Mouse (Mus musculus) T-cell, adult 2 months (primary cell): ENCODE measurements around the gene Bicra.
A peak's percentile ranks its signal among the peaks of the same experiment; 100 is the strongest.

Source experiments
- DNase-seq: peaks from one replicate; pipeline ENCODE4 v3.0.0; 2022; ENCODE audit warnings: low spot score

Bicra gene

DNA sequence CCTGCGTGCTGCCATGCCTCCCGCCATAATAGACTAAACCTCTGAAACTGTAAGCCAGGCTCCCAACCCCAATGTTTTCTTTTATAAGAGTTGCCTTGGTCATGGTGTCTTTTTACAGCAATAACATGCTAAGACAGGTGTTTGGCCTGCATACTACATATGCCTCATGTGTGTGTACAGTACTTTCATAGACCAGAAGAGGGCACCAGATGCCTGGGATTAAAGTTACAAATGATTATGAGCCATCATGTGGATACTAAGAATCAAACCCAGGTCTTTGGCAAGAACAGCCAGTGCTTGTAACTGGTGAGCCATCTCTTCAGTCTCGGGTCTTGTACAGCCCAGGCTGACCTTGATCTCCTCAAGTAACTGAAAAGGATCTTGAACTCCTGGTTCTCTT lies 78.0 kb downstream of the Bicra start:
- no peak for DNase-seq

DNA sequence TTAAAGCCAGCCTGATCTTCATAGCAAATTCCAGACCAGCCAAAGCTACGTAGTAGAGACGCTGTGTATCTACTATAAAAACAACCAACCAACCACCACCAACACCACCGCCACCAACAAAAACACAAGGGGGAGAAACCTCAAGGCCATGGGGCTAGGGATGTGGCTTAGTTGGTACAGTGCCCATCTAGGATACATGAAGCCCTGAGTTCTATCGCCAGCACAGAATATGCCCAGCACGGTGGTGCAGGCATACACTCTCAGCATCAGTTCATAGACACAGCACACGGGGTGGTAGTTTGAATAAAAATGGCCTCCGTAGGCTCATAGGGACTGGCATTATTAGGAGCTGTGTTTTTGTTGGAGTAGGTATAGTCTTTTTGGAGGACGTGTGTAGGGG lies 79.4 kb downstream of the Bicra start:
- DNase-seq = no peak

DNA sequence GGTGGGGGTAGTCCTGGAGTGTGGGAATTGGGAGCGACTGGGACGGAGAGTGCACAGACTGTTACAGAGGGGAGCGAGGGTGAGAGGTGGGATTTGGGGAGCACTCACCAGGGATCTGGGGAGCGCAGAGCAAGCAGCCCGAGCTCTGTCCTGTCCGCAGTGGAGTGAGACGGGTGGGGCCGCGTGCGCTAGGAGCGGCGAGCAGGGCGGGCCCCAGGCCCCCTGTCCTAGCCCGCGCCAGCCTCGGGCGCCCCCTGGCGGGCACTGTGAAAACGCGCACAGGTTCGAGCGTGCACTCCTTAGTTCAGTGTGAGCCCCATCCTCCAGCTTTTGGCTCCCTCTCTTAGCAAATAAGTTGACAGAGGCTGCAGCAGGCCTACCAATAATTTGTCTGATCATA lies 80.4 kb downstream of the Bicra start, which contains the start of gene Ehd2:
Ehd2 (minus strand) TSS at position 256 of the 400 bp plus-strand sequence.
- DNase-seq = peak; percentile 58

DNA sequence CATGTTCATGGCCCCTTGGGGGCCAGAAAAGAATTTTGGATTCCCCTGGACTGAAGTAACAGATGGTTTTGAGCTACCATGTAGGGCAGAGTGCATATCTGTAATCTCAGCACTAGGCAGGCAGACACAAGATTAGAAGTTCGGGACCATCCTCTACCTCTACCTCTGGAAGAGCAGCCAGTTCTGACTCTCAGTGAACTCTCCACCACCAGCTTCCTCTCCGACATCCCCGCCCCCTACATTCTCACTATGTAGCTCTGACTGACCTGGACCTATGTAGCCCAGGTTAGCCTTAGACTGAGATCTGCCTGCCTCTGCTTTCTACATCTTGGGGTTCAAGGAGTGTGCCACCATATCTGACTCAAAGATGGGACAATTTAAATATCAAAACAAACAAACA lies 81.2 kb downstream of the Bicra start:
- DNase-seq = no peak

DNA sequence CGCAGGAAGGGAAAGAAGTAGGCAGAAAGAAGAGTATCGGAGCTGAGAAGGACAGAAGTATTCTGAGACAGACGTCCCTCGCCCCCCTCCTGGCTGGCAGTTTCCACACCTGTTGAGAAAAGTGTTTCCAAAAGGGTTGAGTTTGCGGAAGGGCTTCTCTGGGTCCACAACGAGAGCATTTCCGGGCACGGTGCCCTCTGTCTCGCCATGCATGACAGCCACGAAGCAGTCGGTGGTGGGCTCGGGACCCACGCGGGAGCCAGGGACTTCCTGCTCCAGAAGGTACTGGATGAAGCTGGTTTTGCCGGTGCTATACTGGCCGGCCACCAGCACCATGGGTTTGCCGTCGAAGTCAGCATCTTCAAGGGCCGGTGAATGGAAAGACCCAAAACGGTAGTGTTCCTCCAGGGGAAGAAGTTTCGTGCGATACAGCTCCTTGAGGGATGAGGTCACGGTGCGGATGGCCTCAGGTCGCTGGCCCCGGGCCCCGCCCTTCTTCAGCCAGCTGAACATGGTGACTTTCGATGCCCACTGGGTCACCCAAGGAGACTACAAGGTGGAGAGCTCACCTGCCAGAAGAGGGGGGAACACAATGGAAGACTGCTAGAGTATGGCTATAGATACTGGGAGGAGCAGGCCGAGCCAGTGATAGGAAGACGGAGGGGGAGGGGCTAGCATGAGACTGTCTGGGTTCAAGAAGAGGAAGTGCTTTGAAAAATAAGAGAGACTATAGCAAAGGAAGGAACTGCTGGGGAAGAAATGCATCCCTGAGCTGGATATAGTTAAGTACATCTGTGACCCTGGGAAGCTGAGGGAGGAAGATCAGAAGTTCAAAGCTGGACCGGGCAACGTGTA lies 83.7 kb downstream of the Bicra start:
- no peak for DNase-seq

DNA sequence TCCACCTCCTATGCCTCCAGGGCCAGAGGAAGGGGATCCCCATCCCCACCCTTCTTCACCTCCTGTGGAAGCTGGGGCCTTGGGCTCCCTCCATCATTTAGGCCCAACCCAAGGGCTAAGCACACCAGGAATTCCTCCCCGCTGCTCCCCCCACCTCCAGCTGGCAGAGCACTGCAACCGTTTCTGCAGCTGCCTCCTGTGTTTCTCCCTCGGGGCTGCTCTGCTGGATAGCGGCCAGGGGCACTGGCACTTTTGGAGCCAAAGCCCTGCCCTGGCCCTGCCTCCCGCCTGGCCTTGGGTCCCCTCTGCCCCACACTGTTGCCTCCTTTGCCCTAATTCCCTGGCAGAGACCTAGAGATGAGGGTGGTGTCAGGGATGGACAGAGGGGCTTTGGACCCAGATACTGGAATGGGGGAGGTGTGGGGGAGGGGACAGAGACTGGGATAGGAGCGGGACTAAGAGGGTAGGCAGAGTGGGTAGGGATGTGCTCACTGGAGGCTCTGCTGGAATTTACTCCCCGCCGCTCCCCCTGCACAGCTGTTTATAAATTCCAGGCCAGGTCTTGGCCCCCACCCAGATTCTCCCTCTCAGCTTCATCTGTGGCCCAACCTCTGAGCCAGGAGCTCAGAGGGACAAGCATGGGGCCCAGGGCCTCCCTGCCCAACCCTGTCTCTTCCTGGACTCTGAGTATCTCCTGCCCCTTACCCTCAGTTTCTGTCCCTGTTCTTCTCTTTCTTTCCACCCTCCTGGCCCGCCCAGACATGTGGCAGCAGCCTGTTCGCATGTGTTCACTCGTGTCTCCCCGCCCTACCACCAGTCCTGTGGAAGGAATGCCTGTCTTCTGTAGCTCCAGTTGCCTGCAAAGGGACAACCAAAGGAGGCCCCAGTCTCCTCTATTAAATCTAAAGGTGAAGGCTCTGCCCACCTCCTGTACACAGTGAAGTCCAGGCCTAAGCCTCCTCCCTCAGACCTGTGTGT lies 85.1 kb downstream of the Bicra start:
- no peak for DNase-seq

DNA sequence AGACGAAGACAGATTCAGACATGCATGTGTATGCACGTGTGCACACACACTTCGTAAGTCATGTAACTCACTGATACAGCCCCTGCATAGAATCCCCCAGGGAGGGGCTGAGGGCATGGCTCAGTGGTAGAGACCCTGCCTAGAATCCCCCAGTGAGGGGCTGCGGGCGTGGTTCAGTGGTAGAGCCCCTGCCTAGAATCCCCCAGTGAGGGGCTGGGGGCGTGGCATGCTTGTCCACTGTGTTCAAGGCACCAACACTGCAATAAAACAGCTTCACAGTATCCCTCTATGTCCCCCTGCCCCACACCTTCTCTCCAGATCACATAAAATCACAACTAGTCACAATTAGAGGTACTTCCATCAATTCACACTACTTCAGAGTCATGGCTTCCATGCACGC lies 85.9 kb downstream of the Bicra start:
- DNase-seq = no peak

DNA sequence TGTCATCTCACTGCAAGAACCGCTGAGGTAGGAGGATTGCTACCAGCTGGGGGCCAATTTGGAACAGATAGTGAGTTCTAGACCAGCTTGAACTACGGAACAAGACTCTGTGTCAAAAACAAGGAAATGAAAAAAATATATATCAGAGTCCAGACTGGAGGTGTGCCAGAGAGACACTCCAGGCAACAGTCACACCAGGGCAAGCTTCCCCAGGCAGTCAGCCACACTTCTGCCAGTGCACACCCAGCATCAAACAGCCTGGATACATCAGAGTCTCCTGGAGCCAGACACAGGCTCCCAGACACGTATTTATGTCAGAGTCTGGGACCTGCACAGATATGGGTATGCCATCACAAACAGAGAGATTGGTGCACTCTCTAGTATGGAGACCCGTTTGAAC lies 86.5 kb downstream of the Bicra start:
- no peak for DNase-seq

DNA sequence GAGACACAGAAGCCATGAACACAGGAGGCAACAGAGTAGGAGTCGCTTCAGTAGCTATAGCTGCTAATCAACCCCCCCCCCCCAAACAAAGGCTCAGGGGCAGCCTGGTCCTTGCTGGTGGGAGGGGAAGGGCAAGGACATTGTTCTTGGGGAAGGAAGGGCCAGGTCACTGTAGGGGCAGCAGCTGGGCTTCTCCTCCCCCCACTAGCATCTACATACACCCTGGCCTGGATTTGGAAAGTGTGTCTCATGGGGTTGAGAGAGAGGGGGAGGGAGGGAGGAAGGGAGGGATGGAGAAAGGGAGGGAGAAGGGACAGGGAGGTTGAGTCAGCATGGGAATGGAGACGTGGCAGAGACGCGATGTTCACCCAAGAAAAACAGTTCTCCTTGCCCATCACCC lies 87.0 kb downstream of the Bicra start:
- DNase-seq = no peak

DNA sequence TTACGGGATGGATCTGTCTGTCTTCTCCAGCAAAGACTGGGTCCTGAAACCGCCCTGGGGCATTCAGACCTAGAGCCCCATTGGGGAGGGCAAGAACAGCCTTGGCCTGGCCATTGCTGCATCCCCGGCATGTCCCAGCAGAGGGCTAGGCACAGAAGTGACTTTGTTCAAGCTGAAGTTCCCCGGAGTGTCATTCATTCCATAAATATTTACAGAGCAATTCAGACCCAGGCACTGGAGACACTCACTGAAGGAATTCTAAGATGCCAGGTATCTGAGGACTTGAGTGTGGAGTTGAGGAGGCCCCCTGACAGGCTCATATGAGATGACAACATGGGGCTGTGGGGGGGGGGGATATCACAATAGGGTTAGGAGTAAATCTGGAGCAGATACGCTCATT lies 91.6 kb downstream of the Bicra start:
- no peak for DNase-seq

DNA sequence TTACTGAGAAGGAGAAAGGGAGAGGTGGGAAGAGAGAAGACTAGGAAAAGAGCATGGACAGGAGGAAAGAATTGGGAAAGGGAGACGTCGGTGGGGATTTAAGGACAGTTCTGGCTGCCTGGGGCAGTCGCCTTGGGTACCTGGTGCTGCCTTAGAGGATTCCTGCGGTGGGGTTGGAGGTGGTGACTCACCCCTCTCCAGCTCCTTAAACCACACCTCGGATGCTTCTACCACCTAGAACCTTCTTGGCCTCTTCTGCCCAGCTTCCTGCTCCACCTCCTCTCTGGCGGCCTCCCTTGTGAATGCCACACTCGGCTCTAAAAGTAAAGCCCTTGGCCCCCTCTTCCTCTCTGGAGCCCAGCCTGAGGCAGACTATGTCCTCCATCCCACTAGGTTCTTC lies 92.2 kb downstream of the Bicra start:
- peak; percentile 15 for DNase-seq

DNA sequence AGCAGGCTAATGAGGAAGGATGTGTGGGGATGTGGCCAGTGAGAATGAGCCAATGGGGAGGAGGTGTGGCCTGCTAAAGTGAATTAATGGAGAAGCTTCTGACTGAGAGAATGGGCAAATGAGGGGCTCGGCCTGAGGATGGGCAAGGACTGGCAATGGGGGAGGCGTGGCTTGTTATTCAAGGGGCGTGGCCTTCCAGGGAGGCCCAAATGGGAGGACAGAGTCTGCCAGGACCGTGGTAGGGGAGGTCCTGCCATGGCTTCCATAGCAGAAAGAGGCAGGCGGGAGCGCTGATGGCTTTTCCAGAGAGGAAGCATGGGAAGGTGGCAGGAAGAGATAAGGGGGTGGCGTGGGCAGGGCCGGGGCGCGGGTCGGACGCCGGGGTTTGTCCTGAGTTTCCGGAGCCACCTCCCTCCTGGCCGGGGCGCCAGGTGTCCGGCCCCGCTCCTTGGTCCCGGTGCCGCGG lies 92.7 kb downstream of the Bicra start:
- no peak for DNase-seq

DNA sequence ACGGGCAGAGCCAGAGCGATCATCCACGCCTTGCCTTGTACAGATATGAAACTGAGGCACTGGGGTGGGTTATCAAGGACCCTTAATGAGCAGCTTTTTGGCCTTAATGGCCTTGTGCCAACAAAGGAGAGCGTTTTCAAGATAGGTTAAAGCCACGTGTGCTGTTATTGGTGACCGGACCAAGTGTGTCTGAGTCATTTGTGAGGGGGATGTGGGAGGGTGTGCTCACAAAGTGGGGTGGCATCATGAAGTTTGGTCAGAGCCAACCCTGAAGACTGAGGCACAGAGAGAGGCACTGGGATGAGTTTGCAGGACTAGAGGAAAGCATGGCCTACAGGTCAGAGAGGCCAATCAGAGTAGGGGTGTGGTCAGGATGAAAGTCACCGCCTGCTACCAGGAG lies 93.3 kb downstream of the Bicra start:
- DNase-seq = no peak

DNA sequence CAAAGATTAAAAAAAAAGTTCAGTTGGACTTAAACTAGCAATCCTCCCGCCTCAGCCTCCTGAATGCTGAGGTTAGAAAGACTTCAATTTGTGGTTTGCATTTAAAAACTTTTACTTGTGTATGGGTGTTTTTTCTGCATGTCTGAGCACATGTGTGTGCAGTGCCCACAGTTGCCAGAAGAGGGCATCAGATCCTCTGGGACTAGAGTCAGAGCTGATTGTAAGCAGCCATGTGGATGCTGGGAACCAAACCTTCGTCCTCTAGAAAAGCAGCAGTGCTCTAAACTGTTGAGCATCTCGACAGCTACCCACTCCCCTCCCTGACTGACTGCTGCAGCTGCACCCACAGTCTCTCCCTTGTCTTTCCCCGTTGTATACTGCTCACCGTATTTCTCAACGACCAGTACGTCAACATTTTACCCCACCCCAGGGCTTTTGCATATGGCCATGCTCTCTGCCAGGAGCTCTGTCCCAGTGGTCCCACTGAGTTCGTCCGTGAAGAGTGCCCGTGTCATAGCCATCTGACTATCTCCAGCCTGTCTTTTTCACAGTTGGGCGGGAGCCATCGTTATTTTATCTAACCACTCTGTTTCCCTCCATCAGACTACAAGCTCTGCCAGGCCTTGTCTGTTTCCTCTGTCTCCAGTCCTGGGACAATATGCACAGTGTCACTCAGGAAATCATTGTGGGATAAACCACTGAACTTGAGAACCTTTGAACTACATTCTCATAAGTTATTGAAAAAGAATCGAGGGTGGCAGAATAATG lies 94.2 kb downstream of the Bicra start:
- peak; percentile 18 for DNase-seq

DNA sequence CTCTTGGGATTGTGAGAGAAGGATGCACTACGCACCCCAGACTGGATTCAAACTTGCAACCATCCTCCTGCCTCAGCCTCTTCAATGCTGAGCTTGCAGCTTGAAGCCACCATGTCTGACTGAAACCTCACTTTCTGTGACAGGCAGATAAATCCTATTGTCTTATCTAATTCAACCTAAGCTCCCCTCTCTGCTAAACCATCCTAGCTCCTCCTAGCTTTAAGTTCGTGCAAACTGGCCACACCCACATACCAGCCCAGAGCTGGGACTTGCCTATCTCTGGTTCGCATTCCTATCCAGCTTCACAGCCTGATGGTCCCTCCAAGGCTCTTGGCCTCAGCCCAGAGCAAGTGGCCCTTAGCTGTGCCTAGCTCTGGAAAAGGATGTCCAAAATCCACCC lies 95.3 kb downstream of the Bicra start:
- DNase-seq = no peak

DNA sequence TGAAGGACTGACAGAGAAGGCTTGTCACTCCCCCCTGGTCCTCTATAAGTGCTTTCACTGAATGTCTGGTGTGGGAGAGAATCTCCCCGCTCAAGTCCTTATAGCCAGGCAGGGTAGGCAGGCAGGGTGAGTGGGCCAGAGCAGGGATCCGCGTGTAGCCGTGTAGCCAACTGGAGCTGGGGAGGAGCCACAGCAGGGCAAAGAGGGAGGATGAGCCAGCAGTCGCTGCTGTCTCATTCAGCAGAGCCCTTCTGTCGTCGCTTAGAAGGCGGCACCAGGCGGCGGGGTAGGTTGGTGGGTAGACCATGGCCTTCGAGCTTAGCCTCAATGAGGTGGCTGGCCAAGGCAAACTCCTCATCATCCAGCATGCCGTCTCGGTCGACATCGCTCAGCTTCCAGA lies 97.7 kb downstream of the Bicra start:
- DNase-seq = no peak

DNA sequence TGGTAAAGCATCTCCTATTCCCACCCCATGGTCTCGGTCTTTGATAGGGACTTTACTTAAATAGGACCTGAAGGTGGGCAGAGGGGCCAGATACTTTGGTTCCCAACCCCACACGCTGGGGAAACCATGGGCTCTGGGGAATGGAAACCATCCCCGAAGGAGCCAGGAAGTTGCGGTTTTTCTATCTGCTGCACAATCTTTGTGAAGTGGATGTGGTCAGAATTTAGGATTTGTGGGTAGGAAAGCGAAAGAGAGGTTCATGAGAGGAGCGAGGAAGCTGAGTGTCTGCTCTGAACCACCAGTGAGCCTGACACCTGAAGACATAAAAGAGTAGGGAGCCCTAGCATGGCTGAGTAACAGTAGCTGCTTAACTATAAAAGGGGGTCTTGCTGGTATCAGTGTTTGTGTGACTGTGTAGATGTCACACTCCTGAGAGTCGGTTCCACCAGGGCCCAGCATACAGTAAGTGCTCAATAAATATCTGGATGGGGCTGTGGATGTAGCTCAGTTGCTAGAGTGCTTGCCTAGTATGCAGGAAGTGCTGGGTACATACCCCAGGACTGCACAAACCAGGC lies 98.4 kb downstream of the Bicra start:
- peak; percentile 52 for DNase-seq

DNA sequence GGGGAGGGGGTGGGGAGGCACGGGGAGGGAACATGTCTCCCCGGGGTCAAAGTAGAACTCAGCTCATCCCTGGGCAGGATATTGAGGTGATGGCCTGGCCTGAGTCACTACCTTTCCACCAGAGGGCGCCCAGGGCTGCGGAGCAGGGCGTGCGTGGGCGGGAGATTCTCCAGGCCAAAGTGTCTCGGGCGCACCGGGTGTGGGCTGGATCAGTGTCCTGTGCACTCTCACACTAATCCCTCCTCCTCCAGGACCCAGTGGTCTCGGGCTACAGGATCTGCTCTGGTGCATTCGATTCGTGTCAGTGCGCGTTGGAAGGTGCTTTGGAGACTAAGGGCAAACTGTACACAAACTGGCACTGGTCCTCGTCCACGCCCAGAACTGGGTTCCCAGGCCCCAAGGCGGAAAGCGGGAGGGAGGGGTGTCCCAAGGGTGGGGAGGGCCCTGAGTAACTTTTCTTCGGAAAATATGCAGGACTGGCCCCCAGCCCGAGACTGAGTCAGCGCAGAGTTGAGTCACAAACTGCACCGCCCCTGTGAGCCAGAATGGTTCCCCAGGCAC lies 99.3 kb downstream of the Bicra start:
- DNase-seq = peak; percentile 74

DNA sequence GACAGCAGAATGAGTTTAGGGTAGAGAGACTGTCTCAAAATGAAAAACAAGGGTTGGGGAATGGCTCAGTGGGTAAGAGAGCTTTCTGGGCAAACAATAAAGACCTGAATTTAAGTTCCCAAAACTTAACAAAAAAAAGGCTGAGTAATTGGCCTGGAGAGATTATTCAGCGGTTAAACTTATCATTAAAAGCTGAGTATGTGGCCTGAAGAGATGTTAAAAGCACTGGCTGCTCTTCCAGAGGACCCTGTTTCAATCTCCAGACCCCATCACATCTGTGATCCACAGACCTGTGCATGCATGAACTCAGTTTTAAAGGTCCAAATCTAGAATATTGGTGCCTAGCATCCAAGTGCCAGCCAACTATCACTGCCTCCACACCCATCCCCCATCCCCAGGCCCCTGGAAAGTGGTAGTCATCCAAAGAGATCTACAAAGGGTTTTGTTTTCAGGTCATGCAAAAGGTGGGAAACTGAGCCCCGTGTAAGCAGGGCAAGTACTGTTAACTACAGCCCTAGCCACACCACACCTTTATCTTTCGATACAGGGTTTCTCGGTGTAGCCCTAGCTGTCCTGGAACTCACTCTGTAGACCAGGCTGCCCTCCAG lies 100.0 kb downstream of the Bicra start:
- DNase-seq = no peak

DNA sequence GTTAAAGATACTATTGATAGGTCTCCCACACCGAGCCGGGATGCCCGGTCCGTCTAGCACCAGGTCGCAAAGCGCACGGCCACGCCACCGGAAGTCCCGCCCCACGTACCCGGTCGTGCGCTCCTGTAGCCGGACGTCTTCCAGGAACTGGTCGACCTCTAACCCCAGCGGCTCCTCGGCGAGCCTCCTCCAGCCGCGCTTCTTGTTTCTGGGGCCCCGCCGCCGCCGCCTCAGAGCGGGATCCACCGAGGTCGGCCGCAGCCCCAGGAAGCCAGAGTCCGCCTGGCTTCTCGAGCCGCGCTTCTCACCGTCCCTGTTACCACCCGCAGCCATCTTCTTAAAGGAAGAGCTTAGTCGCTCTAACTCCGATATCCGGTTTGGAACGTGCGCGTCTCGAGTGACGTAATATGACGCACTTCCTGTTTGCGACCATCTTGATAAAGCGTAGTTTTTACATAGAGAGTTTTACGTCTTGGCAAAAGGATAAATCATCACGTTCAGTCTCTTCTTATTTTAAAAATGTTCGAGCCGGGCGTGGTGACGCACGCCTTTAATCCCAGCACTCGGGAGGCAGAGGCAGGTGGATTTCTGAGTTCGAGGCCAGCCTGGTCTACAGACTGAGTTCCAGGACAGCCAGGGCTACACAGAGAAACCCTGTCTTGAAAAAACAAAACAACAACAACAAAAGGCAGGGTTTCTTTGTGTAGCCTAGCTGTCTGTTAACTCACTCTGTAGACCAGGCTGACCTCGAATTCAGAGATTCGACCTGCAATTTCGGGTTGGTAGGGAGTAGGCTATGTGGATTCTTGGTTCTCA lies 101.8 kb downstream of the Bicra start, which contains the start of gene Nop53:
Nop53 (minus strand) TSS at position 354 of the 816 bp plus-strand sequence.
- DNase-seq = peak; percentile 94
